Mouse (Mus musculus): ENCODE measurements around the gene Tuba1a. TPM values are rescaled to one million over a fixed set of nuclear protein-coding genes. Genes with fewer than 3 reads are reported as not detected.

Gene Tuba1a
- polyA plus RNA-seq (2015; fragmentation: Nextera tagmentation; extraction: Ambion mirVana) = 1,473 and 1,543 TPM in 2 replicates

DNA sequence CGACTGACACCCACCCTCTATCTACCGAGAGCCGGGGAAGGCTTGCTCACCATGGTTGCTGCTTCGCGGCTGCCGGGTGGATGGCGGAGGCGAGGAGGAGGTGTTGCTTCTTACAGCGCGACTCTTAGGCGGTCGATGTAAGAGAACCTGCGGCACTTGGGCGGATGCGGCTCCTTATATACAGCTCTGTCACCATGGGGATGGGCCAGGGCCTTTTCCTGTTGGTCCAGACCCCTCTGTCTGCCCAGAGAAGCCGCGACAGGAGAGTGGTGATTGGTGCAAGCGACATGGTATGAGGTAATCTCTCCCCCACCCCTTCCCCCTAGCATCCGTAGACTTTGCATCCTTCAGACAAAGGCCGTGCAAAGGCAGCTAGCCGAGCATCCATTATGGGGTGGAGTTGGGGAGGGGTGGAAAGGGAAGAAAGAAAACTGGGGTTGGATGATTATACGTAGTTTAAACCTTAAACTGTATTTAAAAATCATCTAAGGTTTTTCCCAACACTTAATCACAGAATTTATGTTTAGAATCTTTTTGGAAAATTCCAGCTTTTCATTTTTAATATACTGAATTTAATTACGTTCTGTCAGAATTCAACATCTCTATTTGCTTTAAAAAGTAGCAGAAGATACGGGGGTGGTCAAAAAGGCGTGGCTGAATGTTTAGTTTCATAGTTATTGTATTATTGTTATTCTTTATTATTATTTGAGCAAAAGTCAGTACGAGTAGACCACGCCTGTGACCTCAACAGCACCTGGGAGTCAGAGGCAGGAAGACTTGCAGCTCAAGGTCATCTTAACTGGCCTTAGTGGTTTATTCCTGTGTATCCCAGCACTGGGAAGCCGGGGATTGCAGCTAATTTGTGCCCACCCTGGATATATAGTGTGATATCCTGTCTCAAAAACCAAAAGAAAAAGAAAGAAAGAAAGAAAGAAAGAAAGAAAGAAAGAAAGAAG is at the start of gene Tuba1a, which contains the start of gene Gm49450:
Gene Tuba1a, minus strand, starts transcription at position 303 of the 956 bp plus-strand sequence.
Gene Gm49450, minus strand, starts transcription at position 151 of the 956 bp plus-strand sequence.
- Histone ChIP-seq H3K9ac (peak within 1 kb of the TSS; percentile 94), H3K9me3 (replicated peaks) (no peaks in the 10 kb centered on the region), H3K36me3 (peaks cover 10% of the 10 kb centered on the region), H3K4me2 (replicated peaks) (peak within 1 kb of the TSS; percentile 52), H3K4me1 (peaks cover 12% of the 10 kb centered on the region), H3K4me3 (replicated peaks) (peak within 1 kb of the TSS; percentile 84), H3K27me3 (no peaks in the 10 kb centered on the region), H3K27ac (replicated peaks) (peak within 1 kb of the TSS; percentile 99)
- 5% methylated on average over 28 of the region's 28 CpGs for WGBS
- peak; percentile 99 for ATAC-seq (ENCODE audit: insufficient number of reproducible peaks, low FRiP score, low TSS enrichment, low read depth)

DNA sequence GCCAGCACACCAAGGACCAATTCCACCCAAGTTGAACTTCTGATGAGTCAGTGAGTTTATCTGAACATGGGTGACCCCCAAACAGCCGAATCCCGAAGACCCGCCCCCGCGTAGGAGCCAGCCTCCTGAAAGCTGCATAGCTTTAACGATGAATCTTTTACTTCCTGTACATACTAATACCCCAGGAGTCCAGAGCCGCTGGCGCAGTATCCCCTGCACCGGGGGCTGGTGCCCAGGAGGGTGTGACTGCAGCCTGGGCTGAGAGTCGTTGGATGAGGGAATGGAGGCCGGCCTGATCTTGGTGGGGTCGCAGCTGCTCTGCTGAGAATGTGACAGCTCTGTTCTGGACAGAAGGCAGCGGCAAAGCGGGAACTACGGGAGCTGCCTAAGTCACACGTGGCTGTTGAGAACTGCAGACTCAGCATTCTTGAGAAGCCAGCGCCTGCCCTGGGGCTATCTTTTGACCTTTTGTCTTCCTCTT is 48.0 kb upstream of the Tuba1a start:
- H3K4me2 ChIP-seq (replicated peaks) = peak overlapping the region; percentile 49
- no peaks in the 10 kb centered on the region for H3K27me3 ChIP-seq
- peaks cover 19% of the 10 kb centered on the region for H3K4me1 ChIP-seq
- peak overlapping the region; percentile 20 for H3K4me3 ChIP-seq (replicated peaks)
- ATAC-seq (ENCODE audit: insufficient number of reproducible peaks, low FRiP score, low TSS enrichment, low read depth) = 0 out of 2 replicates have a peak, but pooled peaks have one; percentile 51
- 7% methylated on average over 17 of the region's 17 CpGs for WGBS
- peak overlapping the region; percentile 72; the same call in 1 of the 2 replicates for H3K27ac ChIP-seq (replicated peaks)
- no peaks in the 10 kb centered on the region for H3K9me3 ChIP-seq (replicated peaks)
- H3K9ac ChIP-seq = no peak overlapping the region
- H3K36me3 ChIP-seq = no peaks in the 10 kb centered on the region

DNA sequence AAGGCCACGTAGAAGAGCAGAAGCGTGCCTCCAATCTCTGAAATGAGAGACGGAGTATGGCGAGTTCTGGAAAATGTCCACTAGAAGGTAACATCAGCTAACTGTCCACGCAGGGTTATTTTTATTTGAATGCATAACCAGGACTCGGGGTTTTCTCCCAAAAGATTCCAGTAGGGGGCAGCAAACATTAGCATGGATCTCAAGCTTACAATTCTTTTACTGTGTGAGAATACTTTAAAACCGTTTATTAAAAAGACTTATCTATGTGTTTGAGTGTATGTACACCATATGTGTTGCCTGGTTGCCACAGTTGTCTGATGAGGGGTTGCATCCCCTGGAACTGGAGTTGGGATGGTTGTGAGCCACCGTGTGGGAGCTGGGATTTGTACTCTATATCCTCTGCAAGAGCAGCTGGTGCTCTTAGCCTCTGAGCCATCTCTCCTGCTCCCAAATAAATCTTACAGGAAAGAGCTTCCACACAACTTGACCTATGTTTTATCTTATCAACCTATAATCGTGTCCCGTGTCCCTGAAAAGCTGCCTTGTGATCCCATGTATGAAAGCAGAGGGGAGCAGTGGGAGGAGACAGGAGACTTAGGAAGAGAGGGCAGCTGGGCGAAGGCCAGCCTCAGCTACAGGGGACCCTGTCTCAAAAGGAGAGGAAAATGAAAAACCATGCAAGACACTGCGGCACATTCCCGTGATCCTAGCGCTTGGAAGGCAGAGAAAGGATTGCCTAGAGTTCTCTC is 47.2 kb upstream of the Tuba1a start:
- no peak overlapping the region for H3K9ac ChIP-seq
- peaks cover 19% of the 10 kb centered on the region for H3K4me1 ChIP-seq
- no peaks in the 10 kb centered on the region for H3K36me3 ChIP-seq
- H3K4me2 ChIP-seq (replicated peaks) = peak overlapping the region; percentile 49
- no peak overlapping the region for H3K4me3 ChIP-seq (replicated peaks)
- no peak for ATAC-seq (ENCODE audit: insufficient number of reproducible peaks, low FRiP score, low TSS enrichment, low read depth)
- 31% methylated on average over 14 of the region's 14 CpGs for WGBS
- peak overlapping the region; percentile 44 for H3K27ac ChIP-seq (replicated peaks)
- no peaks in the 10 kb centered on the region for H3K9me3 ChIP-seq (replicated peaks)
- no peaks in the 10 kb centered on the region for H3K27me3 ChIP-seq

DNA sequence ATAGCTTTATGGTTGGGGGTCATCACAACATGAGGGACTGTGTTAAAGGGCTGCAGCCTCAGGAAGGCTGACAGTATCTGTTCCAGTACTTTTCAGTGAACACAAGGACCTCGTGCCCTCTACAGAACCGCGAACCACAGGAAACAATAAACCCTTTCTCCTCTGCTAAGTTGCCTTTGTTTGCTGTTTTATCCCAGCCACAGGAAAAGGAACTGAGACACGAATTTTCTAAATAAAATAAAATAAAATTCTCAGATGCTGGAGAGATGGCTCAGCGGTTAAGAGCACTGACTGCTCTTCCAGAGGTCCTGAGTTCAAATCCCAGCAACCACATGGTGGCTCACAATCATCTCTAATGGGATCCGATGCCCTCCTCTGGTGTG is 45.3 kb upstream of the Tuba1a start:
- no peaks in the 10 kb centered on the region for H3K9me3 ChIP-seq (replicated peaks)
- no peak for ATAC-seq (ENCODE audit: insufficient number of reproducible peaks, low FRiP score, low TSS enrichment, low read depth)
- no peaks in the 10 kb centered on the region for H3K36me3 ChIP-seq

DNA sequence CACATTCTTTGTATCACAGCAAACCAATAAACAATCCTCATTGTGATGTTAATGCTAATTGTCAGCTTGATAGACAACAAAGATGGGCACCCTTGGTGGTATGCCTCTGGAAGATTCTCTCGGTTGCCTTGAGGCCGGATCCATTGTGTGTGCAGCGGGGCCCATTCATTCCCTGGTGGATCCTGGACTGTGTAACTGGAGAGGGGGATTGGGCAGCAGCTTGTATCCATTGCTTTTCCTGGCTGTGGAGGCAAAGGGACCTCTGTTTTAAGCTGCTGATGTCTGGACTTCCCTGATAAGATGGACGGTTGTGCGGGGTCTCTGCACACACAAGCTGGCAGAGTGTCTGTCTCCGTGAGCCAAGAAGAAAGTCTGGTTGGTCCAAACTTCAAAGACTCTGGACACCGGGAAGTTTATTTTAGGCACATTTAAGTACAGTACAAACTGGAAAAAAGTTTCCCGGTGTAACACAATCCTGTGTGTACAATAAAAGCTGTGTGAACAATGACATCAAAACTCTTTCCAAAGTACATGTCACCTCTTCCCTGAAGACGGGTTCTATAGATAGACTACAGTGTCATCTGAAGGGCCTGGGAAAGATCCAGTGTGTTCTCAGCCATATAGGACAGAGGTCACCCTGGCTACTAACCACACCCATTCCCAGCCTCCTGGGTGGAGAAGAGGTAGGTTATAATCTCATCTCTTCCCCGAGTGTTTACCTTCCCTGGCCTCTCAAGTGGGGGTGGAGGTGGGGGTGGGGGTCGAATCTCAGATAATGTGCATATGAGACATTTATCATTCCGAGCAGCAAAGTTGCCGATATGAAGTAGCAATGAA is 44.7 kb upstream of the Tuba1a start:
- Histone ChIP-seq H3K27ac (replicated peaks) (no peak overlapping the region), H3K36me3 (no peaks in the 10 kb centered on the region), H3K4me3 (replicated peaks) (no peak overlapping the region), H3K9ac (no peak overlapping the region), H3K4me2 (replicated peaks) (no peak overlapping the region), H3K27me3 (no peaks in the 10 kb centered on the region), H3K4me1 (peaks cover 23% of the 10 kb centered on the region), H3K9me3 (replicated peaks) (no peaks in the 10 kb centered on the region)
- 46% methylated on average over 13 of the region's 13 CpGs for WGBS
- no peak for ATAC-seq (ENCODE audit: insufficient number of reproducible peaks, low FRiP score, low TSS enrichment, low read depth)

More for the DNA sequence above, 45.3 kb upstream of the Tuba1a start:
- no peak overlapping the region for H3K4me2 ChIP-seq (replicated peaks)
- H3K4me1 ChIP-seq = peaks cover 19% of the 10 kb centered on the region
- 40% methylated on average over 6 of the region's 6 CpGs for WGBS
- H3K27me3 ChIP-seq = no peaks in the 10 kb centered on the region
- H3K4me3 ChIP-seq (replicated peaks) = no peak overlapping the region
- no peak overlapping the region for H3K9ac ChIP-seq
- H3K27ac ChIP-seq (replicated peaks) = no peak overlapping the region

DNA sequence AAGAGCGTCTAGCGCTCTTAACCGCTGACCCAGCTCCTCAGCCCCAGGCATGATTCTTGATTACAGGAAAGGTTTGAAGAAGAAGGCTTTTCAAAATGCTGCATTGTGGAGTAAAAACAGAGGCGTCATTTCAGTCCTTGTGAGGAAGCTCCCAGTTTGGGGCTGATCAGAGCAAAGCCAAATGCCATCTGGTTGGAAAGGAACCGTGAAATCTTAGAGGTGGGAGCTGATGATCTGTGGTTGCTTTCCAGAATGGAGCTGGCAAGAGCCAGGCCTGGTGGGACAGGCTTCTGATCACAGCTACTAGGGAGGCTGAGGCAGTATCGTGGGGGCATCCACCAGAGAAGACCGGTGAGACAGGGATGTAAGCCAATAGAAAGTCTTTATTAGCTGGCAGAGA is 43.3 kb upstream of the Tuba1a start:
- H3K36me3 ChIP-seq = no peaks in the 10 kb centered on the region
- 49% methylated on average over 7 of the region's 7 CpGs for WGBS
- H3K4me2 ChIP-seq (replicated peaks) = no peak overlapping the region
- no peaks in the 10 kb centered on the region for H3K9me3 ChIP-seq (replicated peaks)
- H3K9ac ChIP-seq = no peak overlapping the region
- no peak overlapping the region for H3K27ac ChIP-seq (replicated peaks)
- no peak overlapping the region for H3K4me3 ChIP-seq (replicated peaks)
- H3K4me1 ChIP-seq = peaks cover 30% of the 10 kb centered on the region
- H3K27me3 ChIP-seq = no peaks in the 10 kb centered on the region
- ATAC-seq (ENCODE audit: insufficient number of reproducible peaks, low FRiP score, low TSS enrichment, low read depth) = no peak

DNA sequence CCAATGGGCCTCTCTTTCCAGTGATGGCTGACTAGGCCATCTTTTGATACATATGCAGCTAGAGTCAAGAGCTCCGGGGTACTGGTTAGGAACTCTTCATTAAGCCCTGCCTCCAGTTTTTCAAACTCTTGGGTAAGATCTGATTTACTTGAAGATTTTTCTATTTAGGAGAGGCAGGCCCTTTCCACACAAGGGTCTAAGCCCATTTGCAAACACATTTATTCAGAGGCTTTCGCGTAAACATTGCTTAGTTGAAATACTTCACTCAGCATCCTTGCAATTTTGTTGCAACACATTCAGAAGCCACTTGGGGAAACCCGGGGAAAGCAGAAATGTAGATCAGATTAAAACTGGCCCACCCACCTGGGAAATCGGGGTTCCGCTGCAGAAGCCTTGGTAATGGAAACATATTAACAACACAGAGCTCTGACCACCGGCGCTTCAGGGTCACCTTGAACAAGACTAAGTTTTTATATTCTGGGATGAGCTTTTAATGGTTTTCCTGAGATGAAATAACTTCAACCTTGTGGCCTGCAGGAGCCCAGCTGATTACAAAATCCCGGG is 41.5 kb upstream of the Tuba1a start:
- Histone ChIP-seq H3K4me2 (replicated peaks) (no peak overlapping the region), H3K4me3 (replicated peaks) (no peak overlapping the region), H3K4me1 (peaks cover 33% of the 10 kb centered on the region), H3K9ac (no peak overlapping the region), H3K27me3 (no peaks in the 10 kb centered on the region), H3K27ac (replicated peaks) (no peak overlapping the region), H3K36me3 (no peaks in the 10 kb centered on the region), H3K9me3 (replicated peaks) (no peaks in the 10 kb centered on the region)
- 80% methylated on average over 9 of the region's 9 CpGs for WGBS
- ATAC-seq (ENCODE audit: insufficient number of reproducible peaks, low FRiP score, low TSS enrichment, low read depth) = no peak

DNA sequence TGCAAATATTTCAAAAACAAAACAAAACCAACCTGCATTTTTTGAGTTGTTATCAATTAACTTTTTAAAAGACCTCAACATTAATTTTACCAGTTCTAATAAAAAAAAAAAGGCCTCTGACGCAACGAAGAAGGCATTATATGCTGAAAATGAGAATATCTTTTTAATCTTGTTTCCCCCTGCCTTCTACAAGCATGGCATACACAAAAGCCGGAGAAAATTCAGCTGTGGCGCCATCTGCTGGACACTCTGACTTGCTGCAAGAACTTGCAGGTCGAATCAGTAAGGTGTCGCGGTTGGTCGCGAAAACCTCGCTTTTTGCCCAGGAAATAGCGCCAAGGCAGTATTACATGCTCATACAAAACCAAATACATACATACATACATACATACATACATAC is 40.4 kb upstream of the Tuba1a start:
- ATAC-seq (ENCODE audit: insufficient number of reproducible peaks, low FRiP score, low TSS enrichment, low read depth) = no peak

DNA sequence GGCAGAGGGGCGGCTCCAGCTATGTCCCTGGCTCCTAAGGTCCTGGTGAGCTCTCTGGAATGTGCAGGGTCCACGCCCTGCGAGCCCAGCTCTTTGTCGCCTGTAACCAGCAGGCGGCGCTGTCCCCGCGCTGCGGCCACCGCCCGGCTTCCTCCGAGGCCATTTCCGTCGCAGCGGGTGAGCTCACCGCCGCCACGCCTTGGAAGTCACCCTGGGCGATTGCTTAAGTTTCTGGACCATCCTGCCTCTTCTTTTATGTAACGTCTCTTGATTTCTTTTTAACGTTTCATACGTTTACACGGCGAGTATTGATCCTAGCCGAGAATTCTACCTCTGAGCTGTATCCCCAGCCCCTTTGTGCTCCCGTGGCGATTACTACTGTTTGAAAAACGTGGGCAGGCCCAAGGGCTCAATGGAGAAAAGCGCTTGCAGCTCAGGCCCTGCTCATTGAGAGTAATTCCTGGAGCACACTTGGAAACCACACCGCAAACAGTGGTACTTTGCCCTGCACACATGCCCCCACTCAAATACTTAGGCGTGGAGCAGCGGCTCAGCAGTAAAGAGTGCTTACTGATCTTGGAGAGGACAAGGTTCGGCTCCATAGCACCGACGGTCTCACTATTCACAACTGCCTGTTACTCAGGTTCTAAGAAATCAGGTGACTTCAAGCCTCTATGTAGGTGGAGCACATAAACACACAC is 39.7 kb upstream of the Tuba1a start:
- 4% methylated on average over 35 of the region's 35 CpGs for WGBS
- Histone ChIP-seq H3K4me3 (replicated peaks) (peak overlapping the region; percentile 47), H3K9me3 (replicated peaks) (no peaks in the 10 kb centered on the region), H3K27ac (replicated peaks) (peak overlapping the region; percentile 94), H3K36me3 (no peaks in the 10 kb centered on the region), H3K9ac (peak overlapping the region; percentile 26), H3K27me3 (no peaks in the 10 kb centered on the region), H3K4me2 (replicated peaks) (peak overlapping the region; percentile 65), H3K4me1 (peaks cover 45% of the 10 kb centered on the region)
- peak; percentile 91 for ATAC-seq (ENCODE audit: insufficient number of reproducible peaks, low FRiP score, low TSS enrichment, low read depth)

More for the DNA sequence above, 40.4 kb upstream of the Tuba1a start:
- Histone ChIP-seq H3K36me3 (no peaks in the 10 kb centered on the region), H3K9me3 (replicated peaks) (no peaks in the 10 kb centered on the region), H3K4me2 (replicated peaks) (peak overlapping the region; percentile 65), H3K27me3 (no peaks in the 10 kb centered on the region), H3K9ac (no peak overlapping the region), H3K4me3 (replicated peaks) (no peak overlapping the region; the same call in 1 of the 2 replicates), H3K27ac (replicated peaks) (peak overlapping the region; percentile 94; the same call in 1 of the 2 replicates), H3K4me1 (peaks cover 39% of the 10 kb centered on the region)
- WGBS = under 1% methylated on average over 11 of the region's 11 CpGs
